Mouse (Mus musculus) CH12.LX (cell line): ENCODE measurements at regions not wholly inside any gene's neighbourhood (a gene's known extent, or its start where the extent isn't known, plus 50 kb on each side); places are given as distances from the start of the nearest gene placed in this dataset.

Source experiments
- DNase-seq: peaks from one replicate; pipeline ENCODE4 v3.0.0-alpha.2; 2013; ENCODE audit errors: extremely low read depth
- H3K27ac ChIP-seq: 2 replicates; pipeline ENCODE4 v1.5.1; 2012; ENCODE audit warnings: low read depth, mild to moderate bottlenecking, control low read depth, moderate library complexity; ENCODE audit not compliant: insufficient read depth
- H3K27me3 ChIP-seq: replicated peaks from 2 replicates; pipeline ENCODE3; 2012; ENCODE audit warnings: inconsistent platforms
- H3K36me3 ChIP-seq, 2 experiments: replicated peaks in 1 of 2; 2 replicates each; pipeline versions ENCODE3 to v1.6.1; 2012; ENCODE audit warnings: inconsistent platforms in 1 of 2, low read length in 1 of 2, mild to moderate bottlenecking in 1 of 2, mixed read lengths in 1 of 2, moderate library complexity in 1 of 2; ENCODE audit not compliant: control insufficient read depth in 1 of 2, insufficient read depth in 1 of 2
- H3K4me1 ChIP-seq, 2 experiments: 2 replicates each; pipeline ENCODE4 v1.6.1; 2012; ENCODE audit warnings: inconsistent platforms in 1 of 2, moderate library complexity in 1 of 2; ENCODE audit not compliant: insufficient read depth in 2 of 2, control insufficient read depth in 1 of 2
- H3K4me2 ChIP-seq: 2 replicates; pipeline ENCODE4 v1.6.1; 2012; ENCODE audit warnings: low read depth, mild to moderate bottlenecking, control low read depth; ENCODE audit not compliant: poor library complexity, insufficient read depth, severe bottlenecking
- H3K4me3 ChIP-seq, 3 experiments: fragments of 150-350 bp in 1 of 3; sonication (generic) in 1 of 3; replicated peaks in 1 of 3; 2 replicates each; pipeline versions ENCODE3 to v1.5.1; 2011 to 2012; ENCODE audit warnings: low read depth in 2 of 3, low read length in 2 of 3, mild to moderate bottlenecking in 2 of 3, moderate library complexity in 2 of 3, control low read depth in 1 of 3, improper control_type of control experiment in 1 of 3, inconsistent platforms in 1 of 3, mixed read lengths in 1 of 3; ENCODE audit not compliant: poor library complexity in 1 of 3
- H3K79me2 ChIP-seq: replicated peaks from 2 replicates; pipeline ENCODE4 v1.6.1; 2012; ENCODE audit warnings: mild to moderate bottlenecking, moderate library complexity; ENCODE audit not compliant: control insufficient read depth, poor library complexity, insufficient read depth, severe bottlenecking; ENCODE audit errors: extremely low read depth
- H3K9ac ChIP-seq: 2 replicates; pipeline ENCODE4 v1.6.1; 2012; ENCODE audit warnings: low read depth, mild to moderate bottlenecking, control low read depth, moderate library complexity; ENCODE audit not compliant: insufficient read depth
- H3K9me3 ChIP-seq: replicated peaks from 2 replicates; pipeline ENCODE3; 2012; ENCODE audit warnings: low read length, inconsistent platforms, mixed read lengths
- BHLHE40 ChIP-seq: IDR thresholded peaks from 2 replicates; pipeline ENCODE4 v1.6.1; 2011; ENCODE audit warnings: mild to moderate bottlenecking, low read depth, low read length, improper control_type of control experiment
- CHD1 ChIP-seq: IDR thresholded peaks from 2 replicates; pipeline ENCODE4 v1.6.1; 2012; ENCODE audit warnings: low read depth, low read length, improper control_type of control experiment, inconsistent platforms
- CHD2 ChIP-seq: IDR thresholded peaks from 2 replicates; pipeline ENCODE4 v1.6.1; 2011; ENCODE audit warnings: low read length, improper control_type of control experiment
- CTCF ChIP-seq, 2 experiments: IDR thresholded peaks in 1 of 2; conservative IDR thresholded peaks in 1 of 2; 2 replicates each; pipeline ENCODE4 v1.5.1; 2011 to 2012; ENCODE audit warnings: low read depth in 2 of 2, low read length in 2 of 2, improper control_type of control experiment in 1 of 2, inconsistent platforms in 1 of 2, mild to moderate bottlenecking in 1 of 2, moderate library complexity in 1 of 2
- ELF1 ChIP-seq: IDR thresholded peaks from 2 replicates; pipeline ENCODE4 v1.6.1; 2014; ENCODE audit warnings: low read depth, mild to moderate bottlenecking, inconsistent platforms, low read length, improper control_type of control experiment
- GABPA ChIP-seq: IDR thresholded peaks from 2 replicates; pipeline ENCODE4 v1.6.1; 2012; ENCODE audit warnings: low read depth, low read length, improper control_type of control experiment, inconsistent platforms; ENCODE audit not compliant: insufficient replicate concordance
- HCFC1 ChIP-seq: IDR thresholded peaks from 2 replicates; pipeline ENCODE4 v1.6.1; 2012; ENCODE audit warnings: low read depth, mild to moderate bottlenecking, inconsistent platforms, low read length, improper control_type of control experiment
- IRF4 ChIP-seq: IDR thresholded peaks from 2 replicates; pipeline ENCODE4 v1.6.1; 2014; ENCODE audit warnings: low read depth, mild to moderate bottlenecking, inconsistent platforms, low read length, improper control_type of control experiment
- JUN ChIP-seq: IDR thresholded peaks from 2 replicates; pipeline ENCODE4 v1.6.1; 2011; ENCODE audit warnings: low read depth, mild to moderate bottlenecking, low read length, improper control_type of control experiment, moderate library complexity; ENCODE audit not compliant: insufficient read depth
- MXI1 ChIP-seq: IDR thresholded peaks from 2 replicates; pipeline ENCODE4 v1.6.1; 2011; ENCODE audit warnings: mild to moderate bottlenecking, low read depth, low read length, improper control_type of control experiment
- MYC ChIP-seq: IDR thresholded peaks from 2 replicates; pipeline ENCODE4 v1.6.1; 2011; ENCODE audit warnings: low read depth, mild to moderate bottlenecking, improper control_type of control experiment, low read length
- POLR2A ChIP-seq: IDR thresholded peaks from 2 replicates; pipeline ENCODE4 v1.6.1; 2011; ENCODE audit warnings: low read depth, mild to moderate bottlenecking, improper control_type of control experiment, low read length
- RAD21 ChIP-seq: IDR thresholded peaks from 2 replicates; pipeline ENCODE4 v1.6.1; 2011; ENCODE audit warnings: low read depth, mild to moderate bottlenecking, low read length, improper control_type of control experiment, moderate library complexity
- SIN3A ChIP-seq: IDR thresholded peaks from 2 replicates; pipeline ENCODE4 v1.6.1; 2012; ENCODE audit warnings: low read length, improper control_type of control experiment, inconsistent platforms
- SMC3 ChIP-seq: IDR thresholded peaks from 2 replicates; pipeline ENCODE4 v1.6.1; 2011; ENCODE audit warnings: low read depth, low read length, improper control_type of control experiment
- TCF12 ChIP-seq: IDR thresholded peaks from 2 replicates; pipeline ENCODE4 v1.6.1; 2014; ENCODE audit warnings: low read depth, mild to moderate bottlenecking, inconsistent platforms, low read length, improper control_type of control experiment
- UBTF ChIP-seq: IDR thresholded peaks from 2 replicates; pipeline ENCODE4 v1.6.1; 2012; ENCODE audit warnings: low read depth, mild to moderate bottlenecking, inconsistent platforms, low read length, improper control_type of control experiment, moderate library complexity
- USF2 ChIP-seq: conservative IDR thresholded peaks from 2 replicates; pipeline ENCODE4 v1.6.1; 2011; ENCODE audit warnings: low read depth, low read length, improper control_type of control experiment
- ZC3H11A ChIP-seq: IDR thresholded peaks from 2 replicates; pipeline ENCODE4 v1.6.1; 2012; ENCODE audit warnings: low read depth, mild to moderate bottlenecking, inconsistent platforms, low read length, improper control_type of control experiment
- ZKSCAN1 ChIP-seq: IDR thresholded peaks from 2 replicates; pipeline ENCODE4 v1.6.1; 2012; ENCODE audit warnings: low read depth, inconsistent platforms, low read length, improper control_type of control experiment, borderline replicate concordance
- dilution Hi-C: fragments of 300-500 bp; cut with MboI; formaldehyde crosslinking; loops from 2 replicates; pipeline ENCODE4 v1.14.3; 2020; ENCODE audit warnings: low sequenced_read_pairs; ENCODE audit not compliant: extremely low pct_unique_long_range_greater_than_20kb, extremely low pct_ligation_motif_present
- in situ Hi-C: fragments of 300-500 bp; cut with MboI; formaldehyde crosslinking; loops from 3 replicates; pipeline ENCODE4 v1.14.3; 2019; ENCODE audit warnings: low sequenced_read_pairs, low pct_ligation_motif_present, low pct_unique_long_range_greater_than_20kb, mixed read lengths

DNA sequence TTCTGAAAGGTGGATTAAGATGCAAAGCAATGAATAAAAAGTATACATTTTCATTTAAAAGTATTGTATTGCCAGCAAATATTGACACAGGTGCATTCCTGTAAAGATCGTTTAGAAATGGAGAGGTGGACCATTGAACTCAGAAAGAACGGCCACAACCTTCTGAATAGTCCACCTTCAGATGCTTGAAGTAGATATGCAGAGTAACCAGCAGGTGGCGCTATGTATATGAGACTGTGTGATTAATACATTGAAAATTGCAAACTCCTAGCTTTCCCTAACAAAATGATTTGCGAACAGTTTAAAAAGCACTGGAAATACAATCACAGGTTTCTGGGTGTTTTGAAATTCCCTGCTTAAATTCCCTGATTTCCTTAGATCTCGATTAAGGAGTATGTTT is 112.2 kb downstream of the 4933402N22Rik start:
- Histone ChIP-seq H3K9me3 (peaks cover 7% of the 10 kb centered on the region), H3K36me3 (no peaks in the 10 kb centered on the region), H3K27ac (no peak overlapping the region), H3K4me1 (no peaks in the 10 kb centered on the region), H3K4me3 (no peak overlapping the region), H3K9ac (no peak overlapping the region), H3K4me2 (no peak overlapping the region), H3K79me2 (no peaks in the 10 kb centered on the region), H3K27me3 (no peaks in the 10 kb centered on the region)
- dilution Hi-C loops, result no loop called here
- DNase-seq, result peak; percentile 33
- TF ChIP-seq RAD21 (peak; percentile 75), SMC3 (peak; percentile 82), CTCF (conservative IDR thresholded peaks at IDR 0.05 in 1 of 2, IDR thresholded peaks at IDR 0.05 in 1 of 2; ENCODE audit: low read depth in 2 of 2, low read length in 2 of 2) (peak; percentile 35 to 74; a peak in 3 of 4 replicates), UBTF (no peak), ZC3H11A (peak; percentile 11; the same call in 1 of the 2 replicates), ELF1 (no peak)
- in situ Hi-C loops, result loop anchor here (25.0 kb wide), 1 partner anchor 1368 kb away; no protein-coding TSS in a partner anchor

DNA sequence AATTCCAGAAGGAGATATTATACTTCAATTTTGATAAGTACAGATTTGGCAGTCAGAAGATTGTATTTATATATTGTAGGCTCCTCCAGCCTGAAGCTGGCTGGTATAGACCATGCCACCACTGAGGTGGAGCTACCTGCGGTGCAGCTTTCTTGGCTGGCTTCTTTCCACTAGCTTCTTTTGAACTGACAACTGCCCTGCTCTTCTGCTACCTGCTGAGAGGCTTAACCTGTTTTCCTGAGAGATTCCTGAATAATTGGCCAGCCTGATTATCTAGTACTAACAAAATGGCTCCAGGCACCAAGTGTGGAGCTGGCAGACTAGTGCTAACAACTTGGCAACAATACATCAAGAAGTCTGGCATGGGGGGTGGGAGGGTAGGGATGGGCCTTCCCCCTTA is 132.0 kb downstream of the 4933402N22Rik start:
- no peak overlapping the region for H3K9ac ChIP-seq
- H3K27ac ChIP-seq, result no peak overlapping the region
- peaks cover 2% of the 10 kb centered on the region for H3K9me3 ChIP-seq
- no peaks in the 10 kb centered on the region for H3K4me1 ChIP-seq
- in situ Hi-C loops, result loop anchor here (25.0 kb wide), 1 partner anchor 1388 kb away; no protein-coding TSS in a partner anchor
- H3K4me2 ChIP-seq, result no peak overlapping the region
- no peaks in the 10 kb centered on the region for H3K27me3 ChIP-seq
- no peaks in the 10 kb centered on the region for H3K36me3 ChIP-seq
- no peak overlapping the region for H3K4me3 ChIP-seq
- no peaks in the 10 kb centered on the region for H3K79me2 ChIP-seq
- DNase-seq, result no peak
- TF ChIP-seq IRF4 (no peak), SMC3 (no peak), BHLHE40 (no peak), UBTF (no peak)
- dilution Hi-C loops, result no loop called here

DNA sequence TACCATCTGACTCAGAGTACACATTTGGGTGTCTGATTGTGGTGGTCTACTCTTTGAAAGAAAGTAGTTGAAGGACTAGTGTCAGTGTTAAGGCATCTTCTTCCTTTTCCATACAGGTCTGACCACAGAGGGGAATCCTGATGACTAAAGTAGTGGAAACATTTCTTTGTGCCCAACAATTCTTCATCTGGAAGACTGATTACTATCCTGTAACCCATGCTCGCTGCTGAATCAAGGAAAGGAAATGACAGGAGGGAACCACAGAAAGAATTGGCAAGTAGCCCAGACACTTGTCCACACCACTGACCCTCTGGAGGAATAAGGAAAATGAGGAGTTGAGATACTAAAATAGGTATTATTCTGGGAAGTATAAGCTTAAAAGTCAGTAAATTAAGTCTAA is 162.3 kb downstream of the 4933402N22Rik start:
- no peak for DNase-seq

More for the DNA sequence above, 162.3 kb downstream of the 4933402N22Rik start:
- Histone ChIP-seq H3K4me3 (no peak overlapping the region), H3K27me3 (no peaks in the 10 kb centered on the region), H3K9ac (no peak overlapping the region), H3K79me2 (no peaks in the 10 kb centered on the region), H3K4me1 (no peaks in the 10 kb centered on the region), H3K9me3 (no peaks in the 10 kb centered on the region), H3K27ac (no peak overlapping the region), H3K4me2 (no peak overlapping the region), H3K36me3 (no peaks in the 10 kb centered on the region)
- no peak for TF ChIP-seq CTCF (conservative IDR thresholded peaks at IDR 0.05 in 1 of 2, IDR thresholded peaks at IDR 0.05 in 1 of 2; ENCODE audit: low read depth in 2 of 2, low read length in 2 of 2)
- TF ChIP-seq UBTF, result no peak
- no peak for TF ChIP-seq GABPA
- no peak for TF ChIP-seq SIN3A
- TF ChIP-seq TCF12, result no peak
- no peak for TF ChIP-seq HCFC1
- no peak for TF ChIP-seq USF2
- TF ChIP-seq ZKSCAN1, result no peak
- TF ChIP-seq MYC, result no peak
- TF ChIP-seq JUN, result no peak
- TF ChIP-seq CHD2, result no peak
- no peak for TF ChIP-seq POLR2A
- TF ChIP-seq CHD1, result no peak
- TF ChIP-seq MXI1, result no peak
- no peak for TF ChIP-seq RAD21
- in situ Hi-C loops (no loop called here), dilution Hi-C loops (no loop called here)
